Mouse (Mus musculus) ES-E14 (cell line): ENCODE results near the gene A3galt2.

ENCODE experiments used
- CHD2 ChIP-seq: IDR thresholded peaks from 2 replicates; pipeline ENCODE4 v1.6.1; 2014; ENCODE audit warnings: mild to moderate bottlenecking, low read depth, low read length, inconsistent platforms
- ZC3H11A ChIP-seq: IDR thresholded peaks from 2 replicates; pipeline ENCODE4 v1.6.1; 2012; ENCODE audit warnings: low read depth, mild to moderate bottlenecking, inconsistent platforms, low read length, borderline replicate concordance
- ZNF384 ChIP-seq: IDR thresholded peaks from 2 replicates; pipeline ENCODE4 v1.6.1; 2012; ENCODE audit warnings: low read depth, low read length, inconsistent platforms

DNA sequence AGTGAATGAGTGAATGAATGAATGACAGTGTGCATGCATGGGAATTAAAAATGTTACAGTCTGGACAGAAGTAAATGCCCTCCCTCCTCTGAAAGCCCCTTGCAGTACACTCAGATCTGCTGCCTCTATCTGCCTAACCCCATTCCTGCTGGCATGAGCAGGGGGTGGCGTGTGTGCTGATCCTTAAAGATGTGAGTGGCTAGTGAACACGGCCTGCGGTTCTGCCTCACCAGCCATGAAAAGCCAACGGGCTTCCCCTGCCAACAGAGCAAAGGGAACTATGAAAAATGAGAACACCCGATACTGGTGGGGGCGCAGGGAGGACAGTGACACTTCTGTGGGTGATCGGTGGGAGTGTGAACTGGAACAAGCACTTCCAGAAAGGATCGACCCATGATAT is 41.6 kb downstream of the A3galt2 start:
- TF ChIP-seq CHD2 (no peak), ZC3H11A (no peak), ZNF384 (no peak)
